Mouse (Mus musculus): ENCODE data around the gene Nde1.
A peak's percentile ranks its signal among the peaks of the same experiment; 100 is the strongest.
"Not testable (repeated sequence)": the region's sequence is repeated elsewhere in the genome, so short reads cannot be mapped to it uniquely, and the experiment has no call there.

The Nde1 gene

GRCm38 (mm10) chr16:14162988-14163416 is at the start of gene Nde1, which contains the start of gene Marf1:
Gene Nde1 (plus strand): TSS chr16:14163275.
Gene Marf1 (minus strand): TSS chr16:14163351.
- peak; percentile 95 for DNase-seq (ENCODE audit: extremely low spot score)

- DNase-seq (ENCODE audit: extremely low spot score), result no peak
Measured at GRCm38 (mm10) chr16:14117299-14117698, 45.8 kb upstream of the Nde1 start.

- no peak for DNase-seq (ENCODE audit: extremely low spot score)
Measured at GRCm38 (mm10) chr16:14120941-14121340, 42.1 kb upstream of the Nde1 start.

- DNase-seq (ENCODE audit: extremely low spot score), result no peak
Measured at GRCm38 (mm10) chr16:14121563-14121962, 41.5 kb upstream of the Nde1 start.

- no peak for DNase-seq (ENCODE audit: extremely low spot score)
Measured at GRCm38 (mm10) chr16:14122586-14122985, 40.5 kb upstream of the Nde1 start.

GRCm38 (mm10) chr16:14123901-14124300 is 39.2 kb upstream of the Nde1 start:
- DNase-seq (ENCODE audit: extremely low spot score), result no peak

- no peak for DNase-seq (ENCODE audit: extremely low spot score)
Measured at GRCm38 (mm10) chr16:14124709-14125108, 38.4 kb upstream of the Nde1 start.

- DNase-seq (ENCODE audit: extremely low spot score), result no peak
Measured at GRCm38 (mm10) chr16:14125253-14125652, 37.8 kb upstream of the Nde1 start.

- DNase-seq (ENCODE audit: extremely low spot score), result no peak
Measured at GRCm38 (mm10) chr16:14128977-14129376, 34.1 kb upstream of the Nde1 start.

- no peak for DNase-seq (ENCODE audit: extremely low spot score)
Measured at GRCm38 (mm10) chr16:14130796-14131195, 32.3 kb upstream of the Nde1 start.

- no peak for DNase-seq (ENCODE audit: extremely low spot score)
Measured at GRCm38 (mm10) chr16:14131376-14131775, 31.7 kb upstream of the Nde1 start.

GRCm38 (mm10) chr16:14131838-14132237 is 31.2 kb upstream of the Nde1 start:
- no peak for DNase-seq (ENCODE audit: extremely low spot score)

GRCm38 (mm10) chr16:14135014-14135413 is 28.1 kb upstream of the Nde1 start:
- no peak for DNase-seq (ENCODE audit: extremely low spot score)

- DNase-seq (ENCODE audit: extremely low spot score), result no peak
Measured at GRCm38 (mm10) chr16:14137976-14138561, 25.0 kb upstream of the Nde1 start.

- DNase-seq (ENCODE audit: extremely low spot score), result no peak
Measured at GRCm38 (mm10) chr16:14139106-14139505, 24.0 kb upstream of the Nde1 start.

- DNase-seq (ENCODE audit: extremely low spot score), result no peak
Measured at GRCm38 (mm10) chr16:14143298-14143697, 19.8 kb upstream of the Nde1 start.

- DNase-seq (ENCODE audit: extremely low spot score), result no peak
Measured at GRCm38 (mm10) chr16:14147712-14148111, 15.4 kb upstream of the Nde1 start.

GRCm38 (mm10) chr16:14151718-14152117 is 11.4 kb upstream of the Nde1 start:
- DNase-seq (ENCODE audit: extremely low spot score), result no peak

GRCm38 (mm10) chr16:14155638-14156037 is 7.4 kb upstream of the Nde1 start:
- DNase-seq (ENCODE audit: extremely low spot score), result not testable (repeated sequence)

GRCm38 (mm10) chr16:14156312-14156711 is 6.8 kb upstream of the Nde1 start:
- no peak for DNase-seq (ENCODE audit: extremely low spot score)

- DNase-seq (ENCODE audit: extremely low spot score), result no peak
Measured at GRCm38 (mm10) chr16:14158536-14158935, 4.5 kb upstream of the Nde1 start.

- DNase-seq (ENCODE audit: extremely low spot score), result peak; percentile 100
Measured at GRCm38 (mm10) chr16:14158936-14159745, 3.9 kb upstream of the Nde1 start.

- DNase-seq (ENCODE audit: extremely low spot score), result peak; percentile 74
Measured at GRCm38 (mm10) chr16:14159746-14160131, 3.3 kb upstream of the Nde1 start.
